Mouse (Mus musculus) gastrocnemius, postnatal 14 days (tissue): ENCODE results near the gene Eif3l. TPM values are rescaled to one million over a fixed set of nuclear protein-coding genes. Genes with fewer than 3 reads are reported as not detected.

Experiments
- DNase-seq: peaks from one replicate; pipeline ENCODE4 v3.0.0; 2021; ENCODE audit warnings: mixed read lengths
- intact Hi-C: fragments of 180-260 bp; cut with DNase I; formaldehyde crosslinking; loops from one replicate; pipeline ENCODE4 v1.15.1; 2025; ENCODE audit warnings: low total_unique reads
- total RNA-seq, 2 experiments: library from RNA; stranded (reverse); gene quantifications; 2 replicates each; pipeline ENCODE4 v1.2.3; 2021

Eif3l gene
- total RNA-seq, 2 experiments from 2014 or later = 65.8 to 69.7 TPM

DNA sequence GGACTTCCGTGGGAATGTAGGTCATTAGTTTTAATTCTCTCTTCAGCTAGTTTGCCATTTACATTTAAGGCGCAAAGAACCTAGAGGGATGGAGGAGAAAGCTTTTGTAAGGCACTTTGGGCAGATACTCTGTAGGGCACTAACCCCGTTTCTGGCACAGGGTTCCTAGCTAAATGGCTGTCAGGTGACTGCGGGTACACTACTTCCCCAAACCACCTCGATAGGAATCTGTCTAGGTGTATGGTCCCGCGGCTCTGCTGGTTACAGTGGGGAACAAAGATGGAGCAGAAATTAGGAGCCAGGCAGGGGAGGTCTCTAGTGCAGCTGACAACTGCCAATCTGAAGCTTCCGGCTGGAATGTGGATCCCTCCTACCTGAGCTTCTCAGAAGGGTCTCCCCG, 35.1 kb downstream of the Eif3l start:
- intact Hi-C loops = no loop called here
- no peak for DNase-seq

GRCm38 (mm10) chr15:79110528-79110927, 35.5 kb downstream of the Eif3l start:
- intact Hi-C loops = no loop called here
- no peak for DNase-seq

GRCm38 (mm10) chr15:79111774-79112173, 36.8 kb downstream of the Eif3l start:
- no peak for DNase-seq
- intact Hi-C loops = no loop called here

DNA sequence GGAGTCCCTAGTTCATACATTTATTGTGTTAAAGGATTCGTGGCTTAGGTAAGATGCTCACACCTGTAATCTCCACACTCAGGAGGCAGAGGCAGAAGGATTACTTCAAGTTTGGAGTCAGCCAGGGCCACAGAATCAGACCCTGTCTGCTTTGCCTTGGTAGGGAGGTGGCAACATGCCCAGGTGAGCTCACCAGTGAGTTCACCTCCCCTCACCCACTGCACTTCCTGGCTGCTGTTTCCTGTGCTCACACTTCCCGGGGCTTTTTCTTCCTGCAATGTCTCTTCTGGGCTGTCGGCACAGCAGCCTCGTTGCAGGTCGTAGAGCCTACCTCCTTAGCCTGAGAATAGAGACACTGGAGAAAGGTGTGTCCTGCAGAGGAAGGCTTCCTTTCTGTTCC, 40.3 kb downstream of the Eif3l start:
- DNase-seq = no peak
- intact Hi-C loops = no loop called here

- no peak for DNase-seq
- intact Hi-C loops = no loop called here
Measured at GRCm38 (mm10) chr15:79119491-79119890, 44.5 kb downstream of the Eif3l start.

DNA sequence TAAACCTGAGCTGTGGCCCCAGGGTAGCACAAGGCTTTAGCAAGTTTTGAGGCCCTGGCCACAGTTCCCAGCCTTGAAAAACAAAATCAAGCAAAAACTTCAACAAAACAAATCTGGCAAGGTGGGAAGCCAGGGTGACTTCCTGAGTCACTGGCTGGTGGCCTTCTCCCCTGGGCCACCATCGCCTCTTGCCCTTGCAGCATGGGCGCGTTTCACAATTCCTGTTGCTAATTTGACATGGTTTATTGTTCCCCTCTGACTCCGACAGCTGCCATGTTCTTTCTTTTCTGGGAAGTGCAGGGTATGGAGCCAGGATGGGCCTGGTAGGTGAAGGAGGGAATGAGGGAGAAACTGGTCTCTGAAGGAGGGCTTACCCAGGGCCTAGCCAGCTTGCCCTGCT, 47.1 kb downstream of the Eif3l start:
- intact Hi-C loops = no loop called here
- DNase-seq = no peak

DNA sequence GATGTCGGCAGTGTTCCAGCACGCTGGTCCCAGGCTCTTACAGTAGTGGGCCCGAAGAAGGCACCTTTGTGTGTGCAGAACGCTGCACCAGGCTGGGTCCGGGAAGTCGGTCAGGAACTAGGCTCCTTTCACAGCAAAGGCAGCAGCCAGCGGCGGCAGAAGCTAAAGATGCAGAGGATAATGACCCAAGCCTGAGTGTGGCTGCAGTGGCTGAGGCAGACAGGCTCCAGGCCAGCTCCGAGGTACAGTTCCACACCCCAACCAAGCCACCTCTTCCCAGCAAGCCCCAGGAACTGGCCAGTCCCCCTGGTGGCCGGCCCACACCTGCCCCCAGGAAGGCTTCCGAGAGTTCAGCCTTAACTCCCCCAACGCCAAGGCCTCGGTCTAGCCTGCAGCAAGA, 47.6 kb downstream of the Eif3l start:
- DNase-seq = no peak
- intact Hi-C loops = no loop called here

GRCm38 (mm10) chr15:79123751-79124150, 48.8 kb downstream of the Eif3l start:
- DNase-seq = no peak
- intact Hi-C loops = no loop called here

GRCm38 (mm10) chr15:79124331-79124875, 49.4 kb downstream of the Eif3l start:
- intact Hi-C loops = no loop called here
- no peak for DNase-seq

DNA sequence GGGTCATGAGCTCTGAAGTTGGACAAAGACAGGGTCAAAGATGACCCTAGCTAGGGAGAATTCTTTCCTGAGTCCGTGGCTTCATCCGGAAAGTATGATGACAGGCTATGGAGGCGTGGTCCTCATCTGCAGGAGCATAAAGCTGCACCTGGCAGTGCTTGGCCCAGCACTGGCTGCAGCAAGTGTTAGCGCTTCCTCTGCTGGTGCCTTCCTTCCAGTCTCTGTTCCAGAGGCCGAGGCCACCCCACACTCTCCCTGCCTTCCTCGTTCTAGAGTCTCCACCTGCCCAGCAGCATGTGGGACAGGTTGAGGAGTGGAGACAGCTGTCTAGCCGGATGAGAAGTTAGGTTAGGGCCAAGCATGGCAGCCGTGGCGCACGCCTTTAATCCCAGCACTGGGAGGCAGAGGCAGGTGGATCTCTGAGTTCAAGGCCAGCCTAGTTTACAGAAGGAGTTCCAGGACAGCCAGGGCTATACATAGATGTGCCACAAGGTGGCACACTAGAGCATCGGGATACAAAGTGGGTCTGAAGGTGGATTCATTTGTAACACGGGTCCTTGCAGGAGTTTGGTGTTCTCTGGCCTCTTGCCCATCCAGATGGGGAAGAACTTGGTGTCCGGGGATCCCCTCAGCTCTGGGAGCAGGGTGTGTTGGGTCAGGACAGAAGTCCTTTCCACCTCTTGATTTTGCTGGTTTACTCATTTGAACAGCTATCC, 51.4 kb downstream of the Eif3l start:
- no peak for DNase-seq
- intact Hi-C loops = loop anchor here (5.0 kb wide), 1 partner anchor 34 kb away; no protein-coding TSS in a partner anchor

GRCm38 (mm10) chr15:79127101-79127500, 52.1 kb downstream of the Eif3l start:
- intact Hi-C loops = loop anchor here (5.0 kb wide), 1 partner anchor 35 kb away; no protein-coding TSS in a partner anchor
- no peak for DNase-seq

DNA sequence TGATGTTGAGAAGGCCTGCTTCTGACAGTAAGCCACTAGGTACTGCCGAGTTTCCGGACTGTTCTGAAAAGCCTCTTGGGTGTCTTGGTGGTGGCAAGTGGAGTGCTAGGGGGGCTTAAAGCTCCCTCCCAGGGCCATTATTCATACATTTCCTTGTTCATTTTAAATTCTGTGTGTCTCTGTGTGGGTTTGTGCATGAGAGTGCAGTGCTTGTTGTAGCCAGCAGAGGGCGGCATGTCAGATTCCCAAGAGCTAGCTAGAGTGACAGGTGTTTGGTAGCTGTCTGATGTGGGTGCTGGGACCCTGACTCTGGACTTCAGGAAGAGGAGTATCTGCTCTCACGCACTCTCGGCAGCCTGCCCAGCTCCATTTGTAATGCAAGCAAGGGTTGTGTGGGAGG, 53.2 kb downstream of the Eif3l start:
- DNase-seq = no peak
- intact Hi-C loops = loop anchor here (5.0 kb wide), 1 partner anchor 36 kb away; no protein-coding TSS in a partner anchor

DNA sequence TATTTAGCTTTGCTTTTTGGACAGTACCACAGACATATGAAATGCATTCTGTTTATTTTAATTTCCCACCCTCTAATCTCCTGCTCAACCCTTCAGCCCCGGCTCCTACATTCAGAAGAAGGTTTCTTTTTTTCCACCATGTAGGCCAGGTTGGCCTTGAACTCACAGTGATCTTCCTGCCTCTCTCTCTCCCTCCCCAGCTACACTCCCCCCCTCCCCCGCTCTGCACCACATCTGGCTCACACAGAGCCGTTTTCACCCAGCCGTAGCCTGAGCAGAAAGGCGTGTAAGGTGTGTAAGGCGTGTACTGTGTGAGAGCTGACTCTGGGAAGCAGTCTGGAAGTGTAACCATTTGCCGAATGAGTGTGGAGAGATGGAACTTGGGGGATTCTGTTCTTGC, 54.3 kb downstream of the Eif3l start:
- intact Hi-C loops = loop anchor here (5.0 kb wide), 1 partner anchor 37 kb away; no protein-coding TSS in a partner anchor
- no peak for DNase-seq

DNA sequence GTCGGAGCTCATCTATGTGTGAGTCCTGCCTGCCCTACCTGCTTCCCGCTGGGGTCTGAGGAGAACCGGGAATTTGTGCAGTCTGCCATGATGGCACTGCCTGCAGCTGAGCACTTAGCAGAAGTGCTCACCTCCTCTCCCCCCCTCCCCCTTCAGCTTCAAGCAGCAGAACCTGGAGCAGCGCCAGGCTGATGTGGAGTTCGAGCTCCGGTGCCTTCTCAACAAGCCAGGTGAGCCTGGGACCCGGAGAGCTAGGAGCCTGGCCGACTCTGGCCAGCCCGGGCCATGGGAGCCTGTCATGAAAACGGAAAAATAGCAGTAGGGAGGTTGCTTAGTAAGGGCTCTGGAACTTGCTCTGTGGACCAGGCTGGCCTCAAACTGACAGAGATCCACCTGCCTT, 55.8 kb downstream of the Eif3l start:
- DNase-seq = no peak
- intact Hi-C loops = no loop called here

DNA sequence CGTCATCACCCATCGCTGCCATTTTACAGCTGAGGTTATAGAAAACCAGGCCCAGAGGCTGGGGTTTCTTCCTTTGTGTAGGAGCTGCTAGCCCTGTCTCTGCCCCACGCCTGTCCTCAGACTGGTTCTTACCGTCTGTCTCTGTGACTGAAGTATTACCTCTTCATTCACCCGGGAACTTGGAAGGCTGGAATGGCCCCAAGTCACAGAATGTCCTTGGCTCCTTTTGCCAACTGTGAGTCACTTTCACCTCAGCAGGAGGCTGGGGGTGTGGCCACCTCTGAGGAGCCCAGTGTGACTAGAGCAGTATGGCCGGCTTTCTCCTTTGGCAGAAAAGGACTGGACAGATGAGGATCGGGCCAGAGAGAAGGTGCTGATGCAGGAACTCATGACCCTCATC, 56.5 kb downstream of the Eif3l start:
- intact Hi-C loops = no loop called here
- DNase-seq = peak; percentile 69

- intact Hi-C loops = no loop called here
- DNase-seq = peak; percentile 52
Measured at GRCm38 (mm10) chr15:79133191-79133661, 58.2 kb downstream of the Eif3l start.

GRCm38 (mm10) chr15:79134496-79135270, 59.7 kb downstream of the Eif3l start:
- DNase-seq = no peak
- intact Hi-C loops = no loop called here

- DNase-seq = no peak
- intact Hi-C loops = no loop called here
Measured at GRCm38 (mm10) chr15:79135332-79135731, 60.4 kb downstream of the Eif3l start.

- no peak for DNase-seq
- intact Hi-C loops = no loop called here
Measured at GRCm38 (mm10) chr15:79135783-79136575, 61.0 kb downstream of the Eif3l start.

- intact Hi-C loops = no loop called here
- no peak for DNase-seq
Measured at GRCm38 (mm10) chr15:79139640-79140039, 64.7 kb downstream of the Eif3l start.
